Mouse (Mus musculus) limb, embryonic 11.5 days (tissue): ENCODE measurements around the gene Tnfrsf14. TPM values are rescaled to one million over a fixed set of nuclear protein-coding genes. Genes with fewer than 3 reads are reported as not detected.

ENCODE experiments used
- ATAC-seq: fragments of 200-750 bp; cut with Nextera tagmentation; 2 replicates; pipeline ENCODE4 v1.8.0; 2017; ENCODE audit warnings: low read depth; ENCODE audit not compliant: insufficient number of reproducible peaks, low FRiP score, low TSS enrichment
- DNase-seq: peaks from one replicate; pipeline ENCODE4 v3.0.0-alpha.2; 2015; ENCODE audit warnings: low spot score
- H3K27ac ChIP-seq: fragments of 300-500 bp; sonication (generic); replicated peaks from 2 replicates; pipeline ENCODE4 v1.5.1; 2014; ENCODE audit warnings: low read depth, mild to moderate bottlenecking, low read length
- H3K27me3 ChIP-seq: fragments of 300-500 bp; sonication (generic); 2 replicates; pipeline ENCODE4 v1.6.1; 2014; ENCODE audit warnings: mild to moderate bottlenecking, low read length, mixed read lengths; ENCODE audit not compliant: control insufficient read depth, insufficient read depth
- H3K36me3 ChIP-seq: fragments of 300-500 bp; sonication (generic); 2 replicates; pipeline ENCODE4 v1.6.1; 2014; ENCODE audit warnings: mild to moderate bottlenecking, low read length, moderate library complexity, mixed read lengths; ENCODE audit not compliant: control insufficient read depth, insufficient read depth
- H3K4me1 ChIP-seq: fragments of 300-500 bp; sonication (generic); 2 replicates; pipeline ENCODE4 v1.6.1; 2014; ENCODE audit warnings: low read length, mixed read lengths; ENCODE audit not compliant: control insufficient read depth, insufficient read depth
- H3K4me2 ChIP-seq: fragments of 300-500 bp; sonication (generic); 2 replicates; pipeline ENCODE4 v1.6.1; 2014; ENCODE audit warnings: low read depth, mild to moderate bottlenecking, moderate library complexity; ENCODE audit not compliant: severe bottlenecking
- H3K4me3 ChIP-seq: fragments of 300-500 bp; sonication (generic); 2 replicates; pipeline ENCODE4 v1.5.1; 2014; ENCODE audit warnings: low read depth, low read length
- H3K9ac ChIP-seq: fragments of 300-500 bp; sonication (generic); 2 replicates; pipeline ENCODE4 v1.6.1; 2014; ENCODE audit warnings: mild to moderate bottlenecking, low read length
- H3K9me3 ChIP-seq: fragments of 300-500 bp; sonication (generic); 2 replicates; pipeline ENCODE4 v1.6.1; 2016; ENCODE audit warnings: low read length; ENCODE audit not compliant: control insufficient read depth
- WGBS: fragments of 180-500 bp; shearing (Covaris S2); extraction: QIAGEN DNeasy Blood & Tissue Kit; methylation state at CpG from one replicate; pipeline ENCODE4 v1.1.7; 2014; 5-methylcytosine and 5-hydroxymethylcytosine counted together
- polyA plus RNA-seq: library from polyadenylated mRNA; unstranded; fragments of >200 nt; fragmentation: Nextera tagmentation; extraction: Ambion mirVana; gene quantifications from 2 replicates; pipeline ENCODE4 v1.2.1, GENCODE M21; 2014

Gene Tnfrsf14
- polyA plus RNA-seq, 1 experiment from 2014 or later, result 1.3 TPM

GRCm38 (mm10) chr4:154915286-154915685, 13.1 kb downstream of the Tnfrsf14 start:
- Histone ChIP-seq H3K27ac (no peak overlapping the region), H3K4me1 (peaks cover 4% of the 10 kb centered on the region), H3K27me3 (no peaks in the 10 kb centered on the region), H3K4me2 (no peak overlapping the region), H3K9ac (no peak overlapping the region), H3K9me3 (no peaks in the 10 kb centered on the region), H3K36me3 (peaks cover 3% of the 10 kb centered on the region; the same call in 1 of the 2 replicates), H3K4me3 (no peak overlapping the region)
- ATAC-seq (no peak), DNase-seq (no peak)
- 83% methylated on average over 10 of the region's 10 CpGs for WGBS

- WGBS, result 76% methylated on average over 3 of the region's 3 CpGs
- ATAC-seq (no peak), DNase-seq (no peak)
- H3K27ac ChIP-seq, result no peak overlapping the region
- H3K9me3 ChIP-seq, result no peaks in the 10 kb centered on the region
- peaks cover 3% of the 10 kb centered on the region; the same call in 1 of the 2 replicates for H3K36me3 ChIP-seq
- H3K4me3 ChIP-seq, result no peak overlapping the region
- no peak overlapping the region for H3K9ac ChIP-seq
- peaks cover 4% of the 10 kb centered on the region for H3K4me1 ChIP-seq
- no peaks in the 10 kb centered on the region for H3K27me3 ChIP-seq
- no peak overlapping the region for H3K4me2 ChIP-seq
Measured at GRCm38 (mm10) chr4:154914707-154915106, 13.7 kb downstream of the Tnfrsf14 start.

DNA sequence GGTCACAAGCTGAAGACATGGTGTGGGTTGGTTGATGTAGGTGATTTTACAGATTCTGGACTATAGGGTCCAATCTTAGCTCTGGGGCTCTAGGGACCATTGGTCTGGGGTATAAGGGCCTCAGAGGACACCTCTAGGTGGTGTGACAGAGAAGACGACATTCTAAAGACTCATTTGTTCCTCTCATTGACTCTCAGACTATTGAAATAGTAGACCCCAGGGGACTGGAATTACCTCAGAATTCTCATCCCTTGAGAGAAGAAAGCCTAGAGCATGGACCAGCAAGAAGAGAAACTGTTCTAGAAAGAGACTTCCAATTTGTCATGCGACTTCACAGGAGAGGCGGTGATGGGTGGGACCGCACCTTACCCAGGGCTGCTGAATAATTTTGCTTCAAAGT, 14.1 kb downstream of the Tnfrsf14 start:
- Histone ChIP-seq H3K36me3 (peaks cover 3% of the 10 kb centered on the region; the same call in 1 of the 2 replicates), H3K4me3 (no peak overlapping the region), H3K9me3 (no peaks in the 10 kb centered on the region), H3K4me1 (peaks cover 4% of the 10 kb centered on the region), H3K4me2 (no peak overlapping the region), H3K27ac (no peak overlapping the region), H3K27me3 (no peaks in the 10 kb centered on the region), H3K9ac (no peak overlapping the region)
- DNase-seq, result no peak
- 96% methylated on average over 4 of the region's 4 CpGs for WGBS
- ATAC-seq, result no peak

DNA sequence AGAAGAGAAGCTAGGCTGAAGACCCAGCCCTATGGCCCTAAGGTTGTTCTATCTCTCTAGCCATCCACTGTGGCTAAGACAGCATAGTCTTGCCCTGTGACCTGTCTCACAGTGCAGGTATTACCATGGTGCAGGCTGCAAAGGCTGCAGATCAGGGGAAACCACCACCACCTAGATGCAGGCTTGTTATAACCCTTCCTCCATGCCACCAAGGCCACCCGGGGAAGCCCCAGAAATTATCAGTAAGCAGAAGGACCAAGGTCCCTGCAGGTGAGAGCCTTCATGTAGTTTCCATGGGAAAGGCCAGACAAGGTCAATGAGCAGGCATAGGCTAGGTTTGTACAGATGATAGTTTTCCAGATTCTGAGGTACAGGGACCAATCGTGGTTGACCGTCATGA, 14.5 kb downstream of the Tnfrsf14 start:
- 93% methylated on average over 3 of the region's 3 CpGs for WGBS
- Histone ChIP-seq H3K4me2 (no peak overlapping the region), H3K36me3 (peaks cover 3% of the 10 kb centered on the region; the same call in 1 of the 2 replicates), H3K4me1 (peaks cover 4% of the 10 kb centered on the region), H3K27me3 (no peaks in the 10 kb centered on the region), H3K4me3 (no peak overlapping the region), H3K9ac (no peak overlapping the region), H3K9me3 (no peaks in the 10 kb centered on the region), H3K27ac (no peak overlapping the region)
- ATAC-seq (no peak), DNase-seq (no peak)

DNA sequence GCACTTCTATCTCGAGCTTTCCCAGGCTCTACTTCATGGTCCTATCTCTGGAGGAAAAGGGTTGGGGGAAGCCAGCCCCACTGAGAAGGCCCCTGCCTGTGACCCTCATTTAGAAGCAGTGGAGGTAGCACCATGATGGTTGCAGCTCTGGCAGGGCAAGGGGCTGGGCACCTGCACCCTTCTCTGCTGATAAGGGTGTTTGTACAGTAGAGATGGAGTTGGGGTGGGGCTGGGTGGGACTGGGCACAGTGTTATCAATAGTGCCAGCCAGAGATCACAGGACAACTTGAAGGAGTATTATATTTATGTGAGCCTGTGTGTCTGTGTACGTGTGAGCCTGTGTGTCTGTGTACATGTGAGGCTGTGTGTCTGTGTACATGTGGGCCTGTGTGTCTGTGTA, 16.7 kb downstream of the Tnfrsf14 start:
- DNase-seq (no peak), ATAC-seq (no peak)
- peaks cover 6% of the 10 kb centered on the region for H3K4me1 ChIP-seq
- WGBS, result 86% methylated on average over 2 of the region's 2 CpGs
- H3K9ac ChIP-seq, result no peak overlapping the region
- H3K36me3 ChIP-seq, result no peaks in the 10 kb centered on the region
- H3K27ac ChIP-seq, result no peak overlapping the region
- no peaks in the 10 kb centered on the region for H3K9me3 ChIP-seq
- no peak overlapping the region for H3K4me3 ChIP-seq
- H3K27me3 ChIP-seq, result no peaks in the 10 kb centered on the region
- no peak overlapping the region for H3K4me2 ChIP-seq

DNA sequence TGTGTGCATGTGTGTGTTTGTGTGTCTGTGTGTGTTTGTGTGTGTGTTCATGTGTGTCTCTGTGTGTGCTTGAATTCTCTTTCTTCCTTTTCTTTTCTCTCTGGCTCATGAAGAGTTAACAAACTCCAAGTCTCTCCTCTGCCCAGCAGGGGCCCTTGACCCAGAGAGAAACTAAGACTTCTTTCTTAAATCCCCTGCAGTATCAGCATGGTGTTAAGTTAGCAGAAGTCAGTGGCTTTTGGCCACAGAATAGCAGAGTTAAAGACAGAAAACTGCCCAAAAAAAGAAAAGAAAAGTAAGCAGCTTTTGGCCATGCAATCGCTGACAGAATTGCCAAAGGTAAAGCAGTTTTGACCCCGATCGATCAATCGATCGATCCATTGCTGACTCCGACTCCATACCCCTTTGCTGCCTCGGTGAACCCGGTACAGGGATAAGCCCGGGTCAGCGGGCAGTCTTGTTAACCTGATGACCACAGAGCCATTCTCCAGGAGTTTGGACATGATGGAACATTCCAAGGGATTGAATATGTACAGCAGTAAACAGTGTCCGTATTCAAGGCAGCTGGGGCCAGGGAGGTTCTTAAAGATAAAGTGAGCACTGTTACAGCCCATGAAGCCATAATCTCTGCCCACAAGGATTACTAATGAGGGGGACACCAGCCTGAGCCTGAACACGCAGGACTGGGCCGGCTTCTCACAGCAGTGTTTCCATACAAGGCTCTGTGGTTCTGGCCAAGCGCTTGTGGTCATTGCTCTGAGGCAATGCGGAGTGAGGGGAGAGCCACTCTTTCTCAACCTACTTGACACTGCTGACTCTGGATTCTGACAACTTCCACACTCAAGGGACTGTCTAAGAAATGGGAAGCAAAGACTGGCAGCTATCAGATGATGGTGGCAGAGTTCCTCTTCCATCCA, 17.5 kb downstream of the Tnfrsf14 start:
- no peak for ATAC-seq
- H3K9ac ChIP-seq, result no peak overlapping the region
- no peaks in the 10 kb centered on the region for H3K9me3 ChIP-seq
- no peak overlapping the region for H3K27ac ChIP-seq
- no peak for DNase-seq
- H3K36me3 ChIP-seq, result no peaks in the 10 kb centered on the region
- H3K4me2 ChIP-seq, result no peak overlapping the region
- WGBS, result 37% methylated on average over 15 of the region's 15 CpGs
- no peaks in the 10 kb centered on the region for H3K27me3 ChIP-seq
- no peak overlapping the region for H3K4me3 ChIP-seq
- peaks cover 6% of the 10 kb centered on the region for H3K4me1 ChIP-seq

- WGBS, result 89% methylated on average over 5 of the region's 5 CpGs
Measured at GRCm38 (mm10) chr4:154908490-154908889, 19.9 kb downstream of the Tnfrsf14 start.

DNA sequence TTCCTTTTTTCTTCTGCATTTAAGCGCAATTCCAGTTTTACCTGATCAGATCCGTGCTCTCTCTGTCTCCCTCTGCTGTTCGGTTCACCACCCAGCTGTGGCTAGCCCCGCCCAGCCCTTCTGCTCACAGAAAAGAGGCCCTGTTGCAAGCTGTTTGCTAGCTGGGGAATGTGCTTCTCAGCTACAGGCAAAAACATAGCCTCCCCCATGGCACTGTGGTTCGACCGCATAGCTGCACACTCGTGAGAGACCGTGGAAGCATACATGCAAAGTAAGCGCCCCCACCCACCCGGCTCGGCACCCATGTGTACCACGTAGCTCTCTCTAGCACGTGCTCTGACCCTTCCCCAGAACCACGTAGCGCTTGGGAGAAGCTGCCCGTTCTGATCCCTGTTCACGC, 20.5 kb downstream of the Tnfrsf14 start:
- DNase-seq (peak; percentile 84), ATAC-seq (peak; percentile 45; the same call in 1 of the 2 replicates)
- Histone ChIP-seq H3K4me1 (peaks cover 10% of the 10 kb centered on the region), H3K36me3 (no peaks in the 10 kb centered on the region), H3K4me2 (no peak overlapping the region), H3K27ac (no peak overlapping the region), H3K27me3 (no peaks in the 10 kb centered on the region), H3K9me3 (no peaks in the 10 kb centered on the region), H3K9ac (no peak overlapping the region), H3K4me3 (no peak overlapping the region)
- 52% methylated on average over 17 of the region's 17 CpGs for WGBS

More at GRCm38 (mm10) chr4:154908490-154908889, 19.9 kb downstream of the Tnfrsf14 start:
- Histone ChIP-seq H3K27ac (no peak overlapping the region), H3K4me3 (no peak overlapping the region), H3K4me1 (peaks cover 10% of the 10 kb centered on the region), H3K4me2 (no peak overlapping the region), H3K9ac (no peak overlapping the region), H3K36me3 (no peaks in the 10 kb centered on the region), H3K9me3 (no peaks in the 10 kb centered on the region), H3K27me3 (no peaks in the 10 kb centered on the region)
- DNase-seq (no peak), ATAC-seq (no peak)
